Mouse (Mus musculus) left cerebral cortex, adult 2 months (tissue): ENCODE results near the gene Ms4a3. TPM values are rescaled to one million over a fixed set of nuclear protein-coding genes. Genes with fewer than 3 reads are reported as not detected.
A peak's percentile ranks its signal among the peaks of the same experiment; 100 is the strongest.

Experiments
- DNase-seq, 2 experiments: peaks; one replicate each; pipeline ENCODE4 v3.0.0; 2021 to 2022; ENCODE audit warnings: low spot score in 2 of 2, mixed read lengths in 1 of 2; ENCODE audit errors: extremely low spot score in 1 of 2
- H3K27ac ChIP-seq: fragments of 200-600 bp; 2 replicates; pipeline ENCODE4 v1.8.1; 2022
- H3K4me3 ChIP-seq: fragments of 200-600 bp; 2 replicates; pipeline ENCODE4 v1.8.1; 2022
- CTCF ChIP-seq: fragments of 200-600 bp; IDR thresholded peaks from 2 replicates; pipeline ENCODE4 v1.8.1; 2022; ENCODE audit warnings: antibody characterized with exemption, mild to moderate bottlenecking, moderate library complexity
- intact Hi-C: fragments of 180-260 bp; cut with DNase I; formaldehyde crosslinking; loops from one replicate; pipeline ENCODE4 v1.15.1; 2025
- total RNA-seq, 2 experiments: library from RNA; stranded (reverse); gene quantifications; 2 replicates each; pipeline ENCODE4 v1.2.3; 2021

Ms4a3 gene
- total RNA-seq, 2 experiments from 2014 or later: not detected

- DNase-seq: no peak
- TF ChIP-seq CTCF: no peak
- intact Hi-C loops: loop anchor here (5.0 kb wide), 1 partner anchor 392 kb away; no protein-coding TSS in a partner anchor
- H3K4me3 ChIP-seq: no peak overlapping the region
- no peak overlapping the region for H3K27ac ChIP-seq
Observed at GRCm38 (mm10) chr19:11614805-11615204, 25.8 kb downstream of the Ms4a3 start.

- no peak overlapping the region for H3K4me3 ChIP-seq
- DNase-seq: no peak
- TF ChIP-seq CTCF: no peak
- intact Hi-C loops: loop anchor here (5.0 kb wide), 1 partner anchor 393 kb away; no protein-coding TSS in a partner anchor
- H3K27ac ChIP-seq: no peak overlapping the region
Observed at GRCm38 (mm10) chr19:11613776-11614443, 26.7 kb downstream of the Ms4a3 start.

GRCm38 (mm10) chr19:11613084-11613483 is 27.6 kb downstream of the Ms4a3 start:
- intact Hi-C loops: loop anchor here (5.0 kb wide), 1 partner anchor 394 kb away; no protein-coding TSS in a partner anchor
- no peak for DNase-seq
- Histone ChIP-seq H3K27ac (no peak overlapping the region), H3K4me3 (no peak overlapping the region)
- TF ChIP-seq CTCF: no peak

- no peak for TF ChIP-seq CTCF
- intact Hi-C loops: loop anchor here (5.0 kb wide), 1 partner anchor 395 kb away; no protein-coding TSS in a partner anchor
- DNase-seq: no peak
- no peak overlapping the region for H3K27ac ChIP-seq
- no peak overlapping the region for H3K4me3 ChIP-seq
Observed at GRCm38 (mm10) chr19:11612293-11612692, 28.4 kb downstream of the Ms4a3 start.

GRCm38 (mm10) chr19:11611541-11611945 is 29.1 kb downstream of the Ms4a3 start:
- H3K4me3 ChIP-seq: no peak overlapping the region
- TF ChIP-seq CTCF: peak; percentile 78
- intact Hi-C loops: loop anchor here (1.0 to 5.0 kb wide), 2 partner anchors 155 to 396 kb away; no protein-coding TSS in a partner anchor
- no peak overlapping the region for H3K27ac ChIP-seq
- no peak for DNase-seq

GRCm38 (mm10) chr19:11608172-11608571 is 32.5 kb downstream of the Ms4a3 start:
- Histone ChIP-seq H3K27ac (no peak overlapping the region), H3K4me3 (no peak overlapping the region)
- peak; percentile 56 for TF ChIP-seq CTCF
- intact Hi-C loops: no loop called here
- peak; percentile 17 to 36 for DNase-seq

- DNase-seq: no peak
- no peak within 1 kb of the TSS for H3K27ac ChIP-seq
- no peak within 1 kb of the TSS for H3K4me3 ChIP-seq
- intact Hi-C loops: loop anchor here (5.0 kb wide), 2 partner anchors 132 to 252 kb away; no protein-coding TSS in a partner anchor
- TF ChIP-seq CTCF: no peak
Observed at GRCm38 (mm10) chr19:11604603-11605002, 36.0 kb downstream of the Ms4a3 start, which contains the start of gene Ms4a6d. Gene Ms4a6d (minus strand): TSS chr19:11604849.

GRCm38 (mm10) chr19:11602026-11602425 is 38.6 kb downstream of the Ms4a3 start:
- H3K27ac ChIP-seq: no peak overlapping the region
- peak in 1 of 2 experiments; percentile 21 for DNase-seq
- intact Hi-C loops: loop anchor here (5.0 kb wide), 2 partner anchors 130 to 250 kb away; no protein-coding TSS in a partner anchor
- H3K4me3 ChIP-seq: no peak overlapping the region
- TF ChIP-seq CTCF: peak; percentile 63

- no peak for DNase-seq
- no peak for TF ChIP-seq CTCF
- intact Hi-C loops: loop anchor here (5.0 kb wide), 2 partner anchors 129 to 249 kb away; no protein-coding TSS in a partner anchor
- Histone ChIP-seq H3K4me3 (no peak overlapping the region), H3K27ac (no peak overlapping the region)
Observed at GRCm38 (mm10) chr19:11601349-11601748, 39.3 kb downstream of the Ms4a3 start.

- no peak; the same call in none of the 2 replicates for TF ChIP-seq CTCF
Observed at GRCm38 (mm10) chr19:11589891-11590449, 50.7 kb downstream of the Ms4a3 start.

GRCm38 (mm10) chr19:11589205-11589604 is 51.4 kb downstream of the Ms4a3 start:
- no peak overlapping the region for H3K27ac ChIP-seq
- no peak for TF ChIP-seq CTCF
- no peak overlapping the region for H3K4me3 ChIP-seq
- intact Hi-C loops: no loop called here
- DNase-seq: no peak

More at GRCm38 (mm10) chr19:11589891-11590449, 50.7 kb downstream of the Ms4a3 start:
- no peak overlapping the region for H3K27ac ChIP-seq
- no peak for DNase-seq
- intact Hi-C loops: no loop called here
- H3K4me3 ChIP-seq: no peak overlapping the region

Other genes with a start within 250 kb of the Ms4a3 start
- gene Ms4a4c, start 236.1 kb downstream of the Ms4a3 start, total RNA-seq: under 1 TPM in 1 of 2 experiments, not detected in 1; 0.34 TPM
- gene Ms4a4b, start 197.3 kb downstream of the Ms4a3 start, total RNA-seq: under 1 TPM in 1 of 2 experiments, not detected in 1; 0.20 TPM
- gene Ms4a6c, start 171.5 kb downstream of the Ms4a3 start, total RNA-seq: 1 to 10 TPM; 1.4 to 2.3 TPM
- gene Gm8369, start 154.9 kb downstream of the Ms4a3 start, total RNA-seq: 1 to 10 TPM; 1.3 to 1.5 TPM
- gene Ms4a6b, start 124.3 kb downstream of the Ms4a3 start, total RNA-seq: 1 to 10 TPM; 1.7 to 2.9 TPM
- not detected for gene Ms4a4d, start 104.0 kb downstream of the Ms4a3 start, total RNA-seq
- 1 to 10 TPM; 1.2 to 1.7 TPM for gene Ms4a6d, start 36.0 kb downstream of the Ms4a3 start, total RNA-seq
- not detected for gene Ms4a2, start 17.1 kb downstream of the Ms4a3 start, total RNA-seq
- not detected for gene Oosp2, start 19.7 kb upstream of the Ms4a3 start, total RNA-seq
- not detected for gene Oosp1, start 50.3 kb upstream of the Ms4a3 start, total RNA-seq
- not detected for gene Oosp3, start 56.2 kb upstream of the Ms4a3 start, total RNA-seq
- not detected for gene Gif, start 106.7 kb upstream of the Ms4a3 start, total RNA-seq
- gene Mrpl16, start 129.5 kb upstream of the Ms4a3 start, total RNA-seq: 10 to 100 TPM; 36.8 to 37.9 TPM
- 10 to 100 TPM; 30.9 to 31.4 TPM for gene Stx3, start 178.6 kb upstream of the Ms4a3 start, total RNA-seq
- gene Olfr1417, start 198.4 kb upstream of the Ms4a3 start, total RNA-seq: not detected
- gene Olfr1418, start 220.2 kb upstream of the Ms4a3 start, total RNA-seq: not detected
- gene Olfr1419, start 234.3 kb upstream of the Ms4a3 start, total RNA-seq: not detected
- gene Olfr1420, start 245.7 kb upstream of the Ms4a3 start, total RNA-seq: not detected